Mouse (Mus musculus): ENCODE data around the gene Sypl2. TPM values are rescaled to one million over a fixed set of nuclear protein-coding genes. Genes with fewer than 3 reads are reported as not detected.
A peak's percentile ranks its signal among the peaks of the same experiment; 100 is the strongest.

The Sypl2 gene
- 3.1 and 3.8 TPM in 2 replicates for polyA plus RNA-seq (2014; fragmentation: Nextera tagmentation; extraction: Ambion mirVana)

DNA sequence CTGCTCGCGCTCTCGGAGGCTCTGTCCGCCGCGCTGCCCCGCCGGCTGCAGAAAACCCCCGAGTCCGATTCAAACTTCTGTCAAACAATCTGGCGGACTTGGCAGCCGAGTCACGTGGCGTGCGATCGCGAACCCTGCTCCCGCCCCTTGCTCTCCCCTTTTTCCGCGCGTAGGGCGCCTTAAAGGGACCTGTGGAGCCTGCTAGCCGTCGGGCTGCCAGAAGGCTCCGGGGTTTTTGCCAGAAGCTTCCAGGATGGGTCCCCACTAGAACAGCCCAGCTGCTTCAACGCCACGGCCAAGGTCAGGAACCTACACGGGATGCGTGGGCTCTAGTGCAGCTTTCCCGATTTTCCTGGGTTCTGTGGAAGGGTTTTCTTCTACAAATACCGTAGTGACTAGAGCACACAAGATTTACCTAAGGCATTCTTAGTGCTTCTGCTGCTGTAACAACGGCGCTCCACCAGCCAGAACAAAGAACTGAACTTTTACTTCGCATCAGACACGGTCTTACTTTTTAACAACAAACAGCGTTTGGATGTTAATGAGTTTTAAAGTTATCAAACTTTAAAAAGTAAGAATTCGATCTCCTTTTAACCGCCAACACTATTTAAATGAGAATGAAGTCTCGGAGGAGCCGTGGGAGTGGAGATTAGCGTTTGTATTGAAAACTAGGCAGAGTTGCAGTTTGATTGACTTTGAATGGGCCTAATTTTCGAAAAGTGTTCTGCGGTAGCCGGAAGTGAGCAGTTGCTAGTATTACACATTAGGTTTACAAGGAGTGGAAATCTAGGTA, at the start of gene Sypl2:
TSS of gene Sypl2 (minus strand) at position 91 of the 793 bp plus-strand sequence.
- no peak for ATAC-seq (ENCODE audit: insufficient number of reproducible peaks, insufficient read depth, low FRiP score, low read depth)
- H3K4me1 ChIP-seq (ENCODE audit: control insufficient read depth in 2 of 2, insufficient read depth in 2 of 2, low read length in 2 of 2): peaks cover 2 to 11% of the 10 kb centered on the region in 2 experiments; a peak in 3 of 4 replicates
- H3K36me3 ChIP-seq (ENCODE audit: control insufficient read depth, insufficient read depth, low read length): no peaks in the 10 kb centered on the region
- no peaks in the 10 kb centered on the region for H3K9me3 ChIP-seq (ENCODE audit: control insufficient read depth, low read length)
- peak within 1 kb of the TSS; percentile 86 for H3K4me2 ChIP-seq (ENCODE audit: low read length)
- peaks cover 57% of the 10 kb centered on the region for H3K27me3 ChIP-seq (ENCODE audit: control insufficient read depth, insufficient read depth, low read length)
- WGBS: 4% methylated on average over 44 of the region's 44 CpGs
- H3K27ac ChIP-seq (replicated peaks in 1 of 2; ENCODE audit: control insufficient read depth in 1 of 2, insufficient read depth in 1 of 2, low read depth in 2 of 2, low read length in 2 of 2): 0 out of 4 replicates have a peak within 1 kb of the TSS, but pooled peaks of 1 of the 2 experiments have one; percentile 30
- H3K9ac ChIP-seq (ENCODE audit: low read length): peak within 1 kb of the TSS; percentile 74
- peak within 1 kb of the TSS; percentile 42 to 55 for H3K4me3 ChIP-seq (ENCODE audit: control insufficient read depth in 1 of 2, insufficient read depth in 1 of 2, low read depth in 1 of 2, low read length in 2 of 2)

DNA sequence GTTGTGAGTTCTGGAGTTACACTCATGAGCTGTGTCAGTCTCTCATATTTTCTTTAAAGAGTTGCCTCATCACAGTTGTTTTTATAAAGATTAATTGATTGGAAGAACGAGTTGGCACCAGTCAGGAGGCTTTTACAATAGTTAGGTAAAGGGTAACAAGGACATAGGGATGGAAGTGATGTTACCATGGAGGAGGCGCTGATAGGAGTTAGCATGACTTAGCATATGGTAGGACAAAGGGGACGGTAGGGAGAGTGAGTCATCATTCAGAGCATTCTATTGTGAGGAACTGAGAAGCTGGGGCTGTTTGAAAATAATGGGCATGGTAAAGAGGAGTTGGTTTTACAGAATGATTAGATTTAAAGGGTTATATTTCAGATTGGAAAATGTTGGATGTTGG, 32.9 kb upstream of the Sypl2 start:
- no peak for ATAC-seq (ENCODE audit: insufficient number of reproducible peaks, insufficient read depth, low FRiP score, low read depth)
- Histone ChIP-seq H3K4me1 (ENCODE audit: control insufficient read depth in 2 of 2, insufficient read depth in 2 of 2, low read length in 2 of 2) (peaks cover 0 to 24% of the 10 kb centered on the region in 2 experiments; a peak in 2 of 4 replicates), H3K36me3 (ENCODE audit: control insufficient read depth, insufficient read depth, low read length) (peaks cover 26% of the 10 kb centered on the region), H3K27ac (replicated peaks in 1 of 2; ENCODE audit: control insufficient read depth in 1 of 2, insufficient read depth in 1 of 2, low read depth in 2 of 2, low read length in 2 of 2) (no peak overlapping the region), H3K9me3 (ENCODE audit: control insufficient read depth, low read length) (no peaks in the 10 kb centered on the region), H3K4me2 (ENCODE audit: low read length) (no peak overlapping the region), H3K4me3 (ENCODE audit: control insufficient read depth in 1 of 2, insufficient read depth in 1 of 2, low read depth in 1 of 2, low read length in 2 of 2) (no peak overlapping the region), H3K9ac (ENCODE audit: low read length) (no peak overlapping the region), H3K27me3 (ENCODE audit: control insufficient read depth, insufficient read depth, low read length) (no peaks in the 10 kb centered on the region)
- WGBS: 55% methylated on average over 3 of the region's 3 CpGs

GRCm38 (mm10) chr3:108257831-108258500, 31.5 kb upstream of the Sypl2 start:
- 62% methylated on average over 3 of the region's 3 CpGs for whole genome bisulfite sequencing
- no peak overlapping the region for H3K27ac ChIP-seq (replicated peaks in 1 of 2; ENCODE audit: control insufficient read depth in 1 of 2, insufficient read depth in 1 of 2, low read depth in 2 of 2, low read length in 2 of 2)

GRCm38 (mm10) chr3:108256719-108257637, 30.5 kb upstream of the Sypl2 start, which contains the start of gene Psma5:
Gene Psma5, plus strand, starts transcription at chr3:108256926.
- ATAC-seq (ENCODE audit: insufficient number of reproducible peaks, insufficient read depth, low FRiP score, low read depth): peak; percentile 97
- no peaks in the 10 kb centered on the region for H3K9me3 ChIP-seq (ENCODE audit: control insufficient read depth, low read length)
- peak within 1 kb of the TSS; percentile 83 for H3K4me2 ChIP-seq (ENCODE audit: low read length)
- peak within 1 kb of the TSS in 1 of 2 experiments; percentile 56; a peak in 3 of 4 replicates for H3K27ac ChIP-seq (replicated peaks in 1 of 2; ENCODE audit: control insufficient read depth in 1 of 2, insufficient read depth in 1 of 2, low read depth in 2 of 2, low read length in 2 of 2)
- H3K4me3 ChIP-seq (ENCODE audit: control insufficient read depth in 1 of 2, insufficient read depth in 1 of 2, low read depth in 1 of 2, low read length in 2 of 2): peak within 1 kb of the TSS; percentile 85 to 96
- under 1% methylated on average over 79 of the region's 79 CpGs for WGBS
- no peaks in the 10 kb centered on the region for H3K27me3 ChIP-seq (ENCODE audit: control insufficient read depth, insufficient read depth, low read length)
- peaks cover 0 to 24% of the 10 kb centered on the region in 2 experiments; a peak in 2 of 4 replicates for H3K4me1 ChIP-seq (ENCODE audit: control insufficient read depth in 2 of 2, insufficient read depth in 2 of 2, low read length in 2 of 2)
- peak within 1 kb of the TSS; percentile 93 for H3K9ac ChIP-seq (ENCODE audit: low read length)
- H3K36me3 ChIP-seq (ENCODE audit: control insufficient read depth, insufficient read depth, low read length): peaks cover 6% of the 10 kb centered on the region

More at GRCm38 (mm10) chr3:108257831-108258500, 31.5 kb upstream of the Sypl2 start:
- Histone ChIP-seq H3K9ac (ENCODE audit: low read length) (peak overlapping the region; percentile 93), H3K9me3 (ENCODE audit: control insufficient read depth, low read length) (no peaks in the 10 kb centered on the region), H3K4me1 (ENCODE audit: control insufficient read depth in 2 of 2, insufficient read depth in 2 of 2, low read length in 2 of 2) (peaks cover 0 to 24% of the 10 kb centered on the region in 2 experiments; a peak in 2 of 4 replicates), H3K4me2 (ENCODE audit: low read length) (peak overlapping the region; percentile 83), H3K27me3 (ENCODE audit: control insufficient read depth, insufficient read depth, low read length) (no peaks in the 10 kb centered on the region), H3K4me3 (ENCODE audit: control insufficient read depth in 1 of 2, insufficient read depth in 1 of 2, low read depth in 1 of 2, low read length in 2 of 2) (peak overlapping the region; percentile 71 to 96; a peak in 3 of 4 replicates), H3K36me3 (ENCODE audit: control insufficient read depth, insufficient read depth, low read length) (peaks cover 14% of the 10 kb centered on the region)
- no peak for ATAC-seq (ENCODE audit: insufficient number of reproducible peaks, insufficient read depth, low FRiP score, low read depth)

DNA sequence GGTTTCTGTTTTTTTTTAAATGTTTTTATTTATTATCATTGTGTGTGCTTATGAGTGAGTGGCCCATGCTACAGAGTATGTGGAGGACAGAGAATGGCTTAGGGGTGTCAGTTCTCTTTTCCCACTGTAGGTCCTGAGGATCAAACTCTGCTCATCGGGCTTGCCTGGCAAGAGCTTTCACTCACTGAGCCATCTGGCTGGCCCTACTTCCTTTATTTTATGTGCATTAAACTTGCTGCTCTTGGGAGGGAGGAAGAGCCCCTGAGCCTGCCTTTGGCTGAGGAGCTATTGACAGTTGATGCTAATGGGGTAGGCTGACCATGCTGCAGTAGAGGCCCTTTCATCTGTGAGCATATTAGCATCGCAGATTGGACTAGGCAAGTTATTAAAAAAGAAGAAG, 20.4 kb upstream of the Sypl2 start:
- no peaks in the 10 kb centered on the region for H3K27me3 ChIP-seq (ENCODE audit: control insufficient read depth, insufficient read depth, low read length)
- ATAC-seq (ENCODE audit: insufficient number of reproducible peaks, insufficient read depth, low FRiP score, low read depth): no peak
- 84% methylated on average over 2 of the region's 2 CpGs for WGBS
- H3K27ac ChIP-seq (replicated peaks in 1 of 2; ENCODE audit: control insufficient read depth in 1 of 2, insufficient read depth in 1 of 2, low read depth in 2 of 2, low read length in 2 of 2): no peak overlapping the region
- no peaks in the 10 kb centered on the region for H3K9me3 ChIP-seq (ENCODE audit: control insufficient read depth, low read length)
- H3K36me3 ChIP-seq (ENCODE audit: control insufficient read depth, insufficient read depth, low read length): no peaks in the 10 kb centered on the region
- no peak overlapping the region for H3K9ac ChIP-seq (ENCODE audit: low read length)
- H3K4me2 ChIP-seq (ENCODE audit: low read length): no peak overlapping the region
- no peaks in the 10 kb centered on the region for H3K4me1 ChIP-seq (ENCODE audit: control insufficient read depth in 2 of 2, insufficient read depth in 2 of 2, low read length in 2 of 2)
- H3K4me3 ChIP-seq (ENCODE audit: control insufficient read depth in 1 of 2, insufficient read depth in 1 of 2, low read depth in 1 of 2, low read length in 2 of 2): no peak overlapping the region

GRCm38 (mm10) chr3:108241243-108241839, 14.9 kb upstream of the Sypl2 start:
- no peaks in the 10 kb centered on the region for H3K9me3 ChIP-seq (ENCODE audit: control insufficient read depth, low read length)
- no peak overlapping the region for H3K9ac ChIP-seq (ENCODE audit: low read length)
- ATAC-seq (ENCODE audit: insufficient number of reproducible peaks, insufficient read depth, low FRiP score, low read depth): no peak
- H3K27ac ChIP-seq (replicated peaks in 1 of 2; ENCODE audit: control insufficient read depth in 1 of 2, insufficient read depth in 1 of 2, low read depth in 2 of 2, low read length in 2 of 2): no peak overlapping the region
- H3K4me3 ChIP-seq (ENCODE audit: control insufficient read depth in 1 of 2, insufficient read depth in 1 of 2, low read depth in 1 of 2, low read length in 2 of 2): no peak overlapping the region
- no peaks in the 10 kb centered on the region for H3K36me3 ChIP-seq (ENCODE audit: control insufficient read depth, insufficient read depth, low read length)
- no peaks in the 10 kb centered on the region for H3K27me3 ChIP-seq (ENCODE audit: control insufficient read depth, insufficient read depth, low read length)
- no peak overlapping the region for H3K4me2 ChIP-seq (ENCODE audit: low read length)
- 84% methylated on average over 3 of the region's 3 CpGs for WGBS
- no peaks in the 10 kb centered on the region for H3K4me1 ChIP-seq (ENCODE audit: control insufficient read depth in 2 of 2, insufficient read depth in 2 of 2, low read length in 2 of 2)

Data from heart, embryonic 14.5 days (tissue).